Mouse (Mus musculus) thymus, adult 2 months (tissue): ENCODE measurements around the gene Gabarap. TPM values are rescaled to one million over a fixed set of nuclear protein-coding genes. Genes with fewer than 3 reads are reported as not detected.
"Not testable (repeated sequence)": the region's sequence is repeated elsewhere in the genome, so short reads cannot be mapped to it uniquely, and the experiment has no call there.

Experiments used
- DNase-seq: peaks from one replicate; pipeline ENCODE4 v3.0.0; 2021
- H3K27ac ChIP-seq: fragments of 200-500 bp; 2 replicates; pipeline ENCODE4 v1.5.1; 2012; ENCODE audit warnings: low read length, control low read depth; ENCODE audit not compliant: control insufficient read depth, insufficient read depth
- H3K27me3 ChIP-seq: fragments of 200-500 bp; 2 replicates; pipeline ENCODE4 v1.6.1; 2012; ENCODE audit warnings: mild to moderate bottlenecking, low read length, moderate library complexity, mixed read lengths; ENCODE audit not compliant: control insufficient read depth, insufficient read depth
- H3K36me3 ChIP-seq: fragments of 200-500 bp; 2 replicates; pipeline ENCODE4 v1.6.1; 2012; ENCODE audit warnings: mild to moderate bottlenecking, low read length, moderate library complexity; ENCODE audit not compliant: control insufficient read depth, insufficient read depth
- H3K4me1 ChIP-seq: fragments of 200-500 bp; replicated peaks from 2 replicates; pipeline ENCODE4 v1.6.1; 2012; ENCODE audit warnings: low read length; ENCODE audit not compliant: control insufficient read depth, insufficient read depth
- H3K4me3 ChIP-seq: fragments of 200-500 bp; 2 replicates; pipeline ENCODE4 v1.5.1; 2012; ENCODE audit warnings: mild to moderate bottlenecking, low read length, control low read depth, moderate library complexity; ENCODE audit not compliant: control insufficient read depth, insufficient read depth
- CTCF ChIP-seq: fragments of 200-500 bp; IDR thresholded peaks from 2 replicates; pipeline ENCODE4 v1.5.1; 2012; ENCODE audit warnings: mild to moderate bottlenecking, control low read depth, low read length, moderate library complexity, borderline replicate concordance; ENCODE audit not compliant: control insufficient read depth, poor library complexity, insufficient read depth; ENCODE audit errors: extremely low read depth
- POLR2A ChIP-seq: fragments of 200-500 bp; IDR thresholded peaks from 2 replicates; pipeline ENCODE4 v1.6.1; 2012; ENCODE audit warnings: mild to moderate bottlenecking, low read length, control low read depth, moderate library complexity; ENCODE audit not compliant: control insufficient read depth, poor library complexity, insufficient read depth; ENCODE audit errors: extremely low read depth
- WGBS: fragments of 180-500 bp; shearing (Covaris S2); methylation state at CpG from one replicate; pipeline ENCODE4 v1.1.7; 2018; 5-methylcytosine and 5-hydroxymethylcytosine counted together
- polyA plus RNA-seq: library from polyadenylated mRNA; depleted of rRNA; stranded (reverse); fragments of >200 nt; gene quantifications from 2 replicates; pipeline ENCODE4 v1.2.3, GENCODE M21; 2012

Gene Gabarap
- polyA plus RNA-seq, 1 experiment, result 395 TPM

GRCm38 (mm10) chr11:69948763-69949150 is 42.2 kb upstream of the Gabarap start:
- TF ChIP-seq POLR2A (no peak), CTCF (peak; percentile 60; the same call in 1 of the 2 replicates)
- 2% methylated on average over 14 of the region's 14 CpGs for WGBS
- Histone ChIP-seq H3K36me3 (no peaks in the 10 kb centered on the region), H3K4me1 (peaks cover 16% of the 10 kb centered on the region), H3K27ac (no peak overlapping the region), H3K27me3 (no peaks in the 10 kb centered on the region), H3K4me3 (peak overlapping the region; percentile 26)
- DNase-seq, result peak; percentile 86

- TF ChIP-seq POLR2A (no peak), CTCF (no peak)
- DNase-seq, result peak; percentile 29
- H3K27ac ChIP-seq, result no peak overlapping the region
- H3K36me3 ChIP-seq, result no peaks in the 10 kb centered on the region
- H3K4me3 ChIP-seq, result no peak overlapping the region
- 58% methylated on average over 4 of the region's 4 CpGs for WGBS
- peaks cover 16% of the 10 kb centered on the region for H3K4me1 ChIP-seq
- no peaks in the 10 kb centered on the region for H3K27me3 ChIP-seq
Observed at GRCm38 (mm10) chr11:69950807-69951459, 40.0 kb upstream of the Gabarap start.

- peaks cover 14% of the 10 kb centered on the region for H3K4me1 ChIP-seq
- 48% methylated on average over 1 of the region's 1 CpGs for WGBS
- no peak overlapping the region for H3K4me3 ChIP-seq
- no peak overlapping the region for H3K27ac ChIP-seq
- DNase-seq, result no peak
- TF ChIP-seq POLR2A, result no peak
- TF ChIP-seq CTCF, result no peak
- H3K36me3 ChIP-seq, result no peaks in the 10 kb centered on the region
- no peaks in the 10 kb centered on the region for H3K27me3 ChIP-seq
Observed at GRCm38 (mm10) chr11:69952274-69952673, 38.7 kb upstream of the Gabarap start.

- peaks cover 4% of the 10 kb centered on the region for H3K4me1 ChIP-seq
- TF ChIP-seq CTCF (no peak), POLR2A (no peak)
- no peaks in the 10 kb centered on the region for H3K36me3 ChIP-seq
- H3K27me3 ChIP-seq, result no peaks in the 10 kb centered on the region
- DNase-seq, result no peak
- no peak overlapping the region for H3K27ac ChIP-seq
- no peak overlapping the region for H3K4me3 ChIP-seq
- 65% methylated on average over 11 of the region's 11 CpGs for WGBS
Observed at GRCm38 (mm10) chr11:69953267-69953915, 37.6 kb upstream of the Gabarap start.

GRCm38 (mm10) chr11:69955618-69956017 is 35.3 kb upstream of the Gabarap start:
- H3K4me1 ChIP-seq, H3K36me3 ChIP-seq, H3K27me3 ChIP-seq, DNase-seq, H3K27ac ChIP-seq, H3K4me3 ChIP-seq: not testable (repeated sequence)
- WGBS, result 86% methylated on average over 4 of the region's 4 CpGs

- WGBS, result 78% methylated on average over 1 of the region's 1 CpGs
- H3K36me3 ChIP-seq, result no peaks in the 10 kb centered on the region
- no peaks in the 10 kb centered on the region for H3K4me1 ChIP-seq
- no peak overlapping the region for H3K27ac ChIP-seq
- DNase-seq, result peak; percentile 25
- no peak overlapping the region for H3K4me3 ChIP-seq
- no peak for TF ChIP-seq CTCF
- TF ChIP-seq POLR2A, result no peak
- H3K27me3 ChIP-seq, result no peaks in the 10 kb centered on the region
Observed at GRCm38 (mm10) chr11:69956218-69956617, 34.7 kb upstream of the Gabarap start.

GRCm38 (mm10) chr11:69960616-69961015 is 30.3 kb upstream of the Gabarap start:
- no peak for DNase-seq
- Histone ChIP-seq H3K27ac (no peak overlapping the region), H3K4me3 (no peak overlapping the region), H3K4me1 (peaks cover 4% of the 10 kb centered on the region; the same call in 1 of the 2 replicates), H3K27me3 (peaks cover 6% of the 10 kb centered on the region; the same call in 1 of the 2 replicates), H3K36me3 (no peaks in the 10 kb centered on the region)
- 69% methylated on average over 5 of the region's 5 CpGs for WGBS
- TF ChIP-seq CTCF (no peak), POLR2A (no peak)
